Mouse (Mus musculus) urinary bladder, postnatal 14 days (tissue): ENCODE measurements around the gene Prkcb.
A peak's percentile ranks its signal among the peaks of the same experiment; 100 is the strongest.

ENCODE experiments used
- DNase-seq: peaks from one replicate; pipeline ENCODE4 v3.0.0; 2021; ENCODE audit warnings: low spot score

Prkcb gene

GRCm38 (mm10) chr7:122290165-122290564, 1.6 kb downstream of the Prkcb start:
- peak; percentile 21 for DNase-seq

DNA sequence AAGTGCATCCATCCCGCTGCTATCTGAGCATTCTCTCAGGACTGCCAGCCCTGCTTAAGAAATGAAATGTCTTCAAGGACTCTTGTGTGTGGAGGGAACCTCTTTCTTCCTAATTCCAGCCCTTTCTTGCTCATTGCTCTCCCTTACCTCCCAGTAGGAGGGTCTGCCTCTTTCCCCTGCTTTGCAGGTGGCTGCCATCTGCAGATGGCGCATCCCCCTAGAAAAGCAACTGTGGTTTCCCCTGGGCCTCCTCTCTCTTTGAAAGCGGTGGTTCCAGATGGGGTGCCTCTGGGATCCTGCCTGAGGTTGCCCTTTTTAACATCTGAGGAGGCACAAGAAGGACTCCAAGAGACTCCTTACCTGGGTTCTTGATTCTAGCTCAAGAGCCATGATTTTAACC, 2.2 kb downstream of the Prkcb start:
- DNase-seq: no peak

GRCm38 (mm10) chr7:122292151-122292550, 3.6 kb downstream of the Prkcb start:
- DNase-seq: no peak

DNA sequence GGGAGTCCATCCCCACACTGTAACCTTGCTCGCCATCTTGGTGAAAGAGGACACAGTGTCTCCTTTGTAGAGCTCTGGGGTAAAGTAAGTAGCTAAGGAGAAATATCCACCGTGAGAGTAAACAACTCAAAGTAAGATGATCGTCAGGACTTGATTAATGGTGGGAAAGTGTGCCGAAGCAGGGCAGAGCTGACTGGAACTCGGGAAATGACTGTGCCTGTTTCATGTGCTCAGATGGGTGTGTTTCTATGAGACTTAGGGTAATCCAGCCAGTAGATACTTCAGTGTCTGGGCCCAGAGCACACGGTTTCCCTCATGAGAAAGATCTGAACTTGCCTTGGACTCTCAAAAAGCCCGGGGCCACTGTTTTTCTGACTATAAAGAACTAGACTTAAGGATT, 5.6 kb downstream of the Prkcb start:
- DNase-seq: no peak

DNA sequence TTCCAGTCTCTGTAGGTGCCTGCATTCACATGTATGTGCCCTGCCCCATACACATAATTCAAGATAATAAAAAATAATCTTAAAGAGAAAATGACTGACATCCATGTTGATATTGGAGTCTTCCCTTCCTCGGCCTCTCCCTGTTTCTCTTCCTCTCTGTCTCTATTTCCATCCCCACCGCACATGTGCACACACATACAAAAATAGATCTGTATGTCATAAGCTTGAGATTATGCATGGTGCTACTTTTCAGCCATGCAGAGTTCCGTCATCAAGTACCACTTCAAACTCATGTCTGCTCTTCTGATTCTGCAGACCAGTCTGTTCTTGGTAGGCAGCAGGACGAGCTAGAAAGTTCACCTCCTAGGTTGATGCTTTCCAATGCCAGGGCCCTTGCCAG, 6.8 kb downstream of the Prkcb start:
- DNase-seq: no peak

- DNase-seq: no peak
Measured at GRCm38 (mm10) chr7:122296331-122296730, 7.8 kb downstream of the Prkcb start.

DNA sequence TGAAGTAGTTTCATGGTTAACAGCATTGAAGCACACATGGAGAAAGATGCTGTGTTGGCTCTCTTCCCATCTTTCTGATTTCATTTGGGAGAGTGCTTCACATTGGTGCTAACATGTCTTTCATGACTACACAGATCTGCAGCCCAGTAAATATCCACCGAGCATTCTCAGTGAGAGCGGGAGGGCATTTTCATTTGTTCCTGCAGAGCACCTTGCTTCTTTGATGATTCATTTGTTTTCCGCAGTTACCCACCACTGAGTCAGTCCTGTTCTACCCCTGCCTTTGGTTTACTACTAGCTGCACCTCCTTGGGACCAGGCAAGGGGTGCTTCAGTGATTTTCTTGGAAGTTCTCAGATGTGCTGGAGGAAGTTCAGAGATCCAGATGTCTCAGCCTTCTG, 8.3 kb downstream of the Prkcb start:
- no peak for DNase-seq

GRCm38 (mm10) chr7:122297627-122298026, 9.1 kb downstream of the Prkcb start:
- DNase-seq: no peak

GRCm38 (mm10) chr7:122298715-122299114, 10.2 kb downstream of the Prkcb start:
- DNase-seq: no peak

DNA sequence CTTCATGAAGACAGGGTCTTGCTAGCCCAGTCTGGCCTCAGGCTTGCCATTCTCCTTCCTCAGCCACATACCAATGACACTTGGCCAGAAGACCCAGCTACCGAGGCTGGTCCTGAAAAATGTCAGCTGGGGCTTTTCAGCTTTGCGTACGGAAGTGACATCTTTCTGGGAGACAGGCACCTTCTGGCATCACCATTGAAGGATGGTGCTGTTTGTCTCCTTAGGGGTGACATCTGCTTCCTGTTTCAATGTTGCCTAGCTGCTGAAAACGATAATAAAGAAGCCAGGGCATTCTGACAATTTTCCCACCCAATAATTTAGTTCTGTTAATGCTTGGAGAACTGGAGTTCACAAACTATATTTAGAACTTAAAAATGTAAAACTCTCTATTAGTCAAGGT, 12.0 kb downstream of the Prkcb start:
- no peak for DNase-seq

DNA sequence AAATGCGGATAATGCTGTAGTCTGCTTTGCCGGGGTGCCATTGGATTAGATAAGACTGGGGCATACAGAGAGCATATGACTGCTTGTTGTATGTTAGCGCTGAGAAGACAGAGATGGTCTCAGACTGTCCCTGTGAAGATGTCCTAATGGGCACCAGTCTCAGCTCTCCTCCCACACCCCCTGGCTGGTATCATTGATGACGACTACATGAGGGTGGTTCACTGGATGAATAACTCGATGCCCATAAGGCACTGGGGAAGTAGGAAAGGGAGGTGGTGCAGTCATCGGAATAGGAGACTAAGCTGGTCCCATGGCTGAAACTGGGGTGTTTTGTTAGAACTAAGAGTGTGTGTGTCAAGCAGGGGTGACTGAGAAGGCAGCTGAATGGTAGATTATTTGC, 14.0 kb downstream of the Prkcb start:
- no peak for DNase-seq

GRCm38 (mm10) chr7:122303988-122304387, 15.4 kb downstream of the Prkcb start:
- no peak for DNase-seq

GRCm38 (mm10) chr7:122304521-122304920, 16.0 kb downstream of the Prkcb start:
- DNase-seq: no peak

- DNase-seq: no peak
Measured at GRCm38 (mm10) chr7:122307241-122307640, 18.7 kb downstream of the Prkcb start.

DNA sequence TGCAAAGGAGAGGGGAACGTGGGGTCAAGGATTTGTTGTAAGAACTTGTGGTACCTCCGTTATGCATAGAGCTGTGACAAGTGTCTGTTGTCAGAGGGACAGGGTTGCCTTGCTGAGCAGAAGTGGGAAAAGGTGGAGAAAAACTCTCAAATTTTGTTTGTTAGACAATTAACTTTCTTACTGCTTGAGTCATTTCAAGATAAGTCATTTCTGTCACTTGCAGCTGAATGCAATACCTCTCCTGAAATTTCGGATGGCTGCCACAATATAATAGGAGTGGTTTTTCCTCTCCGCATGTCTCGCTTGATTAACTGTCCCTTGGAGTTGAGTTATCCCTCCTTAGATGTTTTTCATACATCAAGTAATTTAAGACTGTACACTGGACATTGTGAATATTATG, 20.1 kb downstream of the Prkcb start:
- DNase-seq: no peak

DNA sequence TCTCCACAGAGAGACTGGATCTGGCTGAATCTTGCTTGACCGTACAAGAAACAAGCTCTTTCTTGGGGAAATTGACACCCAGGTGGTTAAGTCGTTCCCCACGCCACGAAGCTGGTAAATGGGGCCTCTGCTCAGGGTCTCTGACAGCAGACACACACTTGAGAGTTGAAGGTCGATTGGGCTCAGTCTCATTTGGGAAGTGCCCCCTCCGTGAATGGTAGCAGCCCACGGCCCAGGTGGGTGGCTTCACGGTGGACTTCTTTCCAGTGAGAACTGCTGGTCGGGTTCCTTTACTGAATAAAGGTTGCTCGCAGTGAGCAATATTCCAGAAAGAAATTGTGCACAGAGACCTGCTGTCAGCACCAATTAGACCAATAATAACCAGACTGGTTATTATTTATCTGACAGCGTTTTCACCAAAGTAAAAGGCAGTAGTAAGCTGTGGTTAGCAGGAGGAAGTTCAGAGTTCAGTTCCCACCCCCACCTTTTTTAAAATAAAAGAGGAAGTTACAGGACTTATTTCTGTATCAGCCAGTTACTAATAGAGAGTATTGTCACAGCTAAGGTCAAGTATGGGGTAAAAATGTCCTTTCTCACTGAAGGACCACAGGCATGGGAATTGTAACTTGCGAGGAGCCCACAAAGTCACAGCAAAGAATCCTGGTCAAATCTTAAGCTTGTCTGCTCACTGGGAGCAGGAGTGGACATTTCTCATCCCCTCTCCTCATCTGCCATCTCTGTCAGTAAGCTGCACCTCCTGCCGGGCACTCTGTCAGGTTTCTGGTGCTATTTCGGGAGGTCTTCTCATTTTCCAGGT, 21.6 kb downstream of the Prkcb start:
- DNase-seq: no peak

GRCm38 (mm10) chr7:122310726-122311018, 22.1 kb downstream of the Prkcb start:
- DNase-seq: no peak

GRCm38 (mm10) chr7:122313690-122314477, 25.3 kb downstream of the Prkcb start:
- no peak for DNase-seq

DNA sequence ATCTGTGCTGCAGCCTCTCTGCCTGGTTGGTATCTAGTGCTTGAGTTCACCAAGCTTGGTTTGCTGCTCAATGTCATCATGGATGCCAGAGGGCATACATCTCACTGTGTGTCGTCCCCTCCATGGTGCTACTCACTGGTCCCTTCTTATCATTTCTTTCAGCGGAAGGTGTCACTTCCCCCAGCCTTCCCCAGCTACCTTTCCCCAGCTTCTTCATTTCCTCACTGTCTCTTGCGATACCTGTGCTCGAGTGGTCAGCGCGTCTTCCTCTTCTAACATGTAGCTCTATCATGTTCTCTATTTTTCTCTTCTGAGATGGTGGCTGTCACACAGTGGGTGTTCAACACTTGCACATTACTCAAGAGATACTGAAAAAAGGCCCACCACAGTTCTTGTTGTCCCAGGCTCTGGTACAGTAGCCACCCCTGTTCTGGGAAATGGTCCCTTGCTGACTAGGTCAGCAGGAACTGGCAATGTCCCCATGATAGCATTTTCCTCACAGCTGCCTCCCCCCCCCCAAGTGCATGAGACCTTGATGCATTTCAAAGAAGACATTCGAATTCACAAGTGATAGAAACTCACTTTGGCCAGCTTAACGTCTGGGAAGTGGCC, 27.3 kb downstream of the Prkcb start:
- DNase-seq: no peak

DNA sequence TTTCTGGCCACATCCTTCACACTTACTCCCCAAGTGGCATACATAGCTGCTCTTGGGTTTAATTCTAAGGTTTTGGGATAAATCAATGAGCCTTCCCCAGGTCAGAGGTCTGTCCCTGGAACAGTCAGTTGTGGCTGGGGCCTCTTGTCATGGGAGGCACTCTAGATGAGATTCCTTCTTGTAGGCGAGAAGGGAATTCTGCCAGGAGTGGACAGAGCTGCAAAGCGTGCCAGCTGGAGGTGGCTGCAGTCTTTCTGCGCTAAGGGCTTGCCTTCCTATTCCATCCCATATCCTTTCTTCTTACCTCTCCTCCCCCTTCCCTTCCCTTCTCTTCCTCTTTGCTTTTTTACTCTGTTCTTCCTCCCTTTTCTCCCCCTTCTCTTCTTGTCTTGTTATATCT, 28.1 kb downstream of the Prkcb start:
- DNase-seq: no peak

- no peak for DNase-seq
Measured at GRCm38 (mm10) chr7:122317485-122317884, 28.9 kb downstream of the Prkcb start.

DNA sequence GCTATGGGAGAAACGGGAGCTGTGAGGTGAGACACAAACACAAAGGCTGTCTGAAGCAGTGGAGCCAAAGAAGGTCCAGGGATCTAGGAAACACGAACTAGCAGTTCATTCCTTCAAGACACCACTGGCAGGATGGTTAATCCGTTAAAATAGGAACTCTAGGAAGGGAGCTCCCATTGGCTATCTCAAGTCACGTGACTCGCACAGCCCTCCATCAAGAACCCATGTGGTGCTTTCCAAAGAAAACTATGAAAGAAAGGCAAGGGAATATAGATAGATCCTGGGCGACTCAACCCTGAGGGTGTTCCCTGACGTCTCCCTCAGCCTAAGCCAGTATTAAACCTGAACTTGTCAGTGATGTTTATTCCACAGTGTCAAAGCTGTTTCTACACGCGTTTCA, 31.0 kb downstream of the Prkcb start:
- DNase-seq: no peak

GRCm38 (mm10) chr7:122320843-122321544, 32.4 kb downstream of the Prkcb start:
- DNase-seq: no peak
